Mouse (Mus musculus) myocyte (in vitro differentiated cells): ENCODE data around the gene Gm20388.

ENCODE experiments used
- CEBPB ChIP-seq: IDR thresholded peaks from 2 replicates; pipeline ENCODE4 v1.6.1; 2011; ENCODE audit warnings: mild to moderate bottlenecking, moderate library complexity; ENCODE audit not compliant: poor library complexity, insufficient read depth, severe bottlenecking
- E2F4 ChIP-seq: IDR thresholded peaks from one replicate; pipeline ENCODE4 v1.6.1; 2011; ENCODE audit warnings: mild to moderate bottlenecking, control low read depth, moderate library complexity; ENCODE audit not compliant: insufficient read depth
- MAX ChIP-seq: IDR thresholded peaks from one replicate; pipeline ENCODE4 v1.6.1; 2011; ENCODE audit warnings: low read depth, mild to moderate bottlenecking, control low read depth
- MYOD1 ChIP-seq, 3 experiments: IDR thresholded peaks; one replicate each; pipeline ENCODE4 v1.6.1; 2011; ENCODE audit warnings: control low read depth in 2 of 3, low read depth in 2 of 3, mild to moderate bottlenecking in 2 of 3, moderate library complexity in 1 of 3; ENCODE audit not compliant: insufficient read length in 2 of 3, control insufficient read depth in 1 of 3
- MYOG ChIP-seq, 3 experiments: IDR thresholded peaks; one replicate each; pipeline ENCODE4 v1.6.1; 2011; ENCODE audit warnings: control low read depth in 2 of 3, low read depth in 2 of 3, mild to moderate bottlenecking in 2 of 3; ENCODE audit not compliant: insufficient read length in 2 of 3, control insufficient read depth in 1 of 3, insufficient read depth in 1 of 3
- POLR2A ChIP-seq: IDR thresholded peaks from one replicate; pipeline ENCODE4 v1.6.1; 2011; ENCODE audit warnings: low read depth, mild to moderate bottlenecking, control low read depth, moderate library complexity; ENCODE audit not compliant: insufficient read length
- SRF ChIP-seq: IDR thresholded peaks from one replicate; pipeline ENCODE4 v1.6.1; 2011; ENCODE audit warnings: low read depth; ENCODE audit not compliant: control insufficient read depth, insufficient read length
- TCF12 ChIP-seq: IDR thresholded peaks from one replicate; pipeline ENCODE4 v1.6.1; 2011; ENCODE audit warnings: mild to moderate bottlenecking, control low read depth; ENCODE audit not compliant: poor library complexity, insufficient read depth, severe bottlenecking
- TCF3 ChIP-seq: IDR thresholded peaks from one replicate; pipeline ENCODE4 v1.6.1; 2011; ENCODE audit warnings: low read depth, control low read depth; ENCODE audit not compliant: insufficient read length
- USF1 ChIP-seq: IDR thresholded peaks from one replicate; pipeline ENCODE4 v1.6.1; 2011; ENCODE audit warnings: low read depth, mild to moderate bottlenecking, control low read depth, moderate library complexity

DNA sequence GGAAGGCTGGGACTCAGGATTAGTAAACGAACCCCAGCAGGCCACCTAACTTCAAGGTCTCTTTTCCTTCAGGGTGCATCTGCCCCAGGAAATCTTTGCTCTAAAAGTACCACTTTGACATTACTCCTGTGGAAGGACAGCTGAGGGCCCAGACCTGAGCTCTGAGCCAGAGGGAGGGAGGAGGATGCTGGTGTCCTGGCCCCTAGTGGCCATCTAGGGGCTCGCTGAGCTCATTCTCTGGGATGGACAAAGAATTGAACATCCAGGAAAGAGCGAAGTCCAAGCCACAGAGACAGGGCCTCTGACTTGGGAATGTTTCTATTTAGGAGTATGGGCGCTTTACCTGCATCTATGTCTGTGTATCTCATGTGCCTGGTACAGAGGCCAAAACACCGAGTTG, 4441.0 kb downstream of the Gm20388 start:
- TF ChIP-seq TCF3 (no peak), USF1 (no peak), CEBPB (no peak), E2F4 (no peak), POLR2A (no peak), SRF (no peak), MYOG (IDR thresholded peaks at IDR 0.05; ENCODE audit: control insufficient read depth in 1 of 3, insufficient read depth in 1 of 3, insufficient read length in 2 of 3, low read depth in 2 of 3) (no peak), MAX (no peak), TCF12 (no peak), MYOD1 (IDR thresholded peaks at IDR 0.05; ENCODE audit: control insufficient read depth in 1 of 3, insufficient read length in 2 of 3, low read depth in 2 of 3) (no peak)
